Mouse (Mus musculus) 3134 (cell line): ENCODE measurements at regions not wholly inside any gene's neighbourhood (a gene's known extent, or its start where the extent isn't known, plus 50 kb on each side); places are given as distances from the start of the nearest gene placed in this dataset.

ENCODE experiments used
- DNase-seq: peaks from one replicate; pipeline ENCODE4 v3.0.0-alpha.2; 2011; ENCODE audit warnings: low spot score; ENCODE audit not compliant: insufficient read length; ENCODE audit errors: extremely low read depth

DNA sequence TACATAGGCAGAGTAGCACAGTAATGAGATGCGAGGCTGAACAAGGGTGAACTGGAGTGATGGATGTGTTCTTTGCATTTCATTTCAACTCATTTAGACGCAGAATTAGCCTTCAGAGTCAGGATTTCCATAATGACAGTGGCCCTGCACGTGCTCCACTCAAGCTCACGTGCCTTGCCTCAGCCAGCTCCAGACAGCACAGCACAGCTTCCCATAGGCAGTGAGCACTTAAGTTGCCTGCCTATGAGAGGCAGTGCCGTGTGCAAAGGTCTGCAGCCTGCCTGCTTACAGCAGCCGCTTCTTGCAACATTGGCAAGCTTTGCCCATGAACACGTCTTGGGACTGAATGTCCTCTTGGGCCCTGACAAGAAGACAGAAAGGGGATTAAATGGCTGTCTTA, 54.0 kb upstream of the Cpeb4 start:
- no peak for DNase-seq

DNA sequence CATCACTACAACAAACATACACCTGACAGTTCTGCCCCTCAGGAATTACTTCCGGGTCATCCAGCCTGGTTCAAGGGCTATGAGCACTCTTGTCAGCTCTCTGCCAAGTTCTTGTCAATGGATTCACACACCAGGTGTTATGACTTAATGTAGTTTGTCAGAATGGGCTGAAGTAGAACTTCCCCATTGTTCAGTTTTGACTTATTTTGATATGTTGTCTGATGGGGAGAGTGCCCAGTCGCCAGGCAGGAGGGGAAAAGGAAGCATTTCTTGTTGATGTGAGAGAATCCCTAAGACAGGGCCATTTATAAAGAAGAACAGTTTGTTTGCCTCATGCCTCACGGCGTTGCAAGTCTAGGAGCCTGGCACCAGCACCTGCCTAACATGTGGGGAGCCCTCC, 52.0 kb upstream of the Cpeb4 start:
- no peak for DNase-seq

DNA sequence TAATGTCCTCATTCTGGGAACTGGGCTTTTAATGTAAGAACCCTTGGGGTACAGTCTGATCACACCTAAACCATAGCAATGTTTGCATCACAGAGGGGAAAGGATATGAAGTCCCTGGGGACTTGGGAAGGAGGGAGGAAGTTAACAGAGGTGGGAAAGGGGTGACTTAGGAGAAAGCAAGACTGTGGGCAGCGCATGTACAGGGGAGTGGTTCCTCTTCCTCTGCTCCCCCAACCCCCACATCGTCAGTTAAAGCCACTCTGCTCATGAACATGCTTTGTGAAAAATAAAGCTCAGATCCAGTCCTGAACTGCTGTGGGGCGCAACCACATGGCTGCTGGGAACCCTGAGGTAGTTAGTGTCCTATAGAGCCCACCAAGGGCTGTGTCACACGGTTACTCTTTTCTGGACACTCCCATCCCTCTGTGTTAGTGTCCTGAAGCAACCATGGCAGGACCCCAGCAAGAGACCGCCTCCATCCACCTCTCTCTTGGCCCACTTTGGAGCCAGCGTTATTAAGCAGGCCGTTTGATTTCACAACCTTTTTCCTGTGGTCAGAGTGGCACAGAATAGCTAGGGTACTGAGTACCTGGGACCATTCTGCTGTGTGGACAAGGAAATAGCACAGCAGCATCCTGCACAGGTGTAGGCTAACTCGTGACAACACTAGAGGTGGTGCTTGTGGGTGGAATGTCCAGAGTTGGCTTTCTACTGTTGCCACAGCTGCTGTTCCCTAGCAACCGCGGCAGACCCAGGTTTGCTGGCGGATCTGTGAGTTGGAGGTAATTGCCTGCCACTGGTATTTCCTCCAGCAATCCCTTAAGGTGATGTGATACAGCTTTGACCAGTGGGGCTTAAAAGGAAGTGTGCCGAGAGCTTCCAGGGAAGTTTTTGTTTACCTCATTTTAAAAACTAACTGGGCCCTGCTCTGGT, 50.3 kb upstream of the Cpeb4 start:
- DNase-seq, result no peak
